In the genomic region with DNA sequence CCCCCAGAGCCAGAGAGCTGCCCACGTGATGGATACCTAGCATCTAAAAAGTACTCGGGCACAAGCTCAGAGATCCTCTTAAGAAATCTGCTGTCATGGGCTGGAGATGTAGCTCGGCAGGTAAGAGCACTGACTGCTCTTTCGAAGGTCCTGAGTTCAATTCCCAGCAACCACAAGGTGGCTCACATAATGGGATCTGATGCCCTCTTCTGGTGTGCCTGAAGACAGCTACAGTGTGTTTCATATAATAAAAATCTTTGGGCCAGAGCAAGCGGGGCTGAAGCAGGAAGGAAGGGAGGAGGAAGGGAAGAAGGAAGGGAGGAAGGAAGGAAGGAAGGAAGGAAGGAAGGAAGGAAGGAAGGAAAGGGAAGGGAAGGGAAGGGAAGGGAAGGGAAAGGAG, we compare ENCODE assay signal across 18 mouse cellular contexts. TPM values are rescaled to one million over a fixed set of nuclear protein-coding genes. Genes with fewer than 3 reads are reported as not detected.
"Had no signal": no experiment of that assay in that cellular context is flagged by ENCODE, and none has a peak within 500 bp of the region (broad histone marks: within the 10 kb centered on the region; RNA-seq: fewer than 3 reads in every experiment).

No protein-coding gene starts in this region.

RNA-seq across cellular contexts. Expression of a gene that starts 56.5 kb away (rescaled TPM):
- total RNA-seq: gastrocnemius, adult 2 months; gastrocnemius, postnatal 10 days; gastrocnemius, postnatal 25 days; gastrocnemius, postnatal 4 days; granulocyte monocyte progenitor cell, adult 5-6 weeks; layer of hippocampus, adult 8-10 months; layer of hippocampus, postnatal 14 days; layer of hippocampus, postnatal 36 days; left cerebral cortex, adult 18-20 months; left cerebral cortex, postnatal 14 days; left cerebral cortex, postnatal 36 days had no signal
- polyA plus RNA-seq: heart, embryonic 12.5 days; hindbrain, embryonic 10.5 days; hindbrain, embryonic 12.5 days; hindbrain, embryonic 14.5 days; hindbrain, embryonic 16.5 days; inflammation-experienced regulatory T-cells, adult 6 months; limb, embryonic 12.5 days had no signal

RNA-seq across cellular contexts. Expression of a gene that starts 59.5 kb away (rescaled TPM):
- total RNA-seq: granulocyte monocyte progenitor cell, adult 5-6 weeks had no signal
- polyA plus RNA-seq: hindbrain, embryonic 10.5 days; inflammation-experienced regulatory T-cells, adult 6 months had no signal
